Mouse (Mus musculus): ENCODE results near the gene Endod1.

The Endod1 gene

DNA sequence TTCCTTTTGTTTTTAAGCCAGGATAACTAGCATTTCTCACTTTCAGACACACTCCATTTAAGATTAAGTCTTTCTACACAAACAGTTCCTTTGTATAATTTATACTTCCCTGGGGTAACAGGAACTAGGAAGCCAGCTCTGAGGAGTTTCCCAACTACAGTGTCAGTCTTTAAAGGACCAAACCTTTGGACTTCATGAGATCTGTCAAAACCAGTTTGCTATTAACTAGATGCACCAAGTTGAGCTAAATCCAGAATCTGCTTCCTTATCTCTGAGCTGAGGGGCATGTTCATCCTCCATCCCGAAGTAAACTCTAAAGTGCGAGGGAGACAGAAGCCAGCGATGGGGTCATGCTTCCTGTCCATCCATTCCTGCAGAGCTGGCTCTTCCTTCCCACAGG is 74.0 kb downstream of the Endod1 start:
- no peak for DNase-seq

DNA sequence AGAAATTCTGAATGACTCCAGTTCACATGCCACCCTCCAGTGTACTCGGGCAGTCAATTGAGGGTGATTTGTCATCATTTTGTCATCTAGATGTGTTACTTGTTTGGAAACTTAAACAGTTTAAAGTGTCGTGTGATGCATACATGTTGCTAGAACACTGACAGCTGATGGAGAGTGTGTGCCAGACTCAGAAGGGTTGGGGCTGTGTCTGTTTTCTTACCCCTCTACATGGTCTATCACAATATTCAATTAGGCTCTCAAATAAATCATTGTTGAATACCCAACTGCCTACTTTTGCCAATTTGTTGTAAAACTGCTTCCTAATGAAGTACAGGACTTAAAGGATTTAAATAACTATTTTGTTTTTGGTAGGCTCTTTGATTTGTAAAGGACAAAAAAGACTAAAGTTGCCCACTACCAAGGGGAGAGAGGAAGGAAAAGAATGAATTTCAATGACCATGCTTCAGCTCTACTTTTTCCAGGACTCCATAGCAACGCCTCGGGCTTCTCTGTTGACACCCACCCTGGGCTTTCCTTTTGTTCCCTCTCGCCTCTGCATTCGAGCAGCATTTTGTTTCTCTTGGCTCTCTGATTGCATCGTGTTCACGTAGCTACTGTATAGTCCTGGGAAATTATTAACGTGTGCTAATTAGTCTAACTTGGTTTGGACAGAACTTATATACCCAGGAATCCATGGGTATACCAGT is 76.9 kb downstream of the Endod1 start:
- no peak for DNase-seq
